Mouse (Mus musculus) mature B cell (primary cell): Measurements from ENCODE around the gene Gm16442.
"Not testable (repeated sequence)": the region's sequence is repeated elsewhere in the genome, so short reads cannot be mapped to it uniquely, and the experiment has no call there.

Experiments
- in situ Hi-C: fragments of 300-500 bp; cut with MboI; formaldehyde crosslinking; loops from 2 replicates; pipeline ENCODE4 v1.14.3; 2019

The Gm16442 gene

GRCm38 (mm10) chr7:20122479-20122878 is at the start of gene Gm16442:
TSS of gene Gm16442 (minus strand) at chr7:20122579.
- in situ Hi-C loops, result not testable (repeated sequence)

DNA sequence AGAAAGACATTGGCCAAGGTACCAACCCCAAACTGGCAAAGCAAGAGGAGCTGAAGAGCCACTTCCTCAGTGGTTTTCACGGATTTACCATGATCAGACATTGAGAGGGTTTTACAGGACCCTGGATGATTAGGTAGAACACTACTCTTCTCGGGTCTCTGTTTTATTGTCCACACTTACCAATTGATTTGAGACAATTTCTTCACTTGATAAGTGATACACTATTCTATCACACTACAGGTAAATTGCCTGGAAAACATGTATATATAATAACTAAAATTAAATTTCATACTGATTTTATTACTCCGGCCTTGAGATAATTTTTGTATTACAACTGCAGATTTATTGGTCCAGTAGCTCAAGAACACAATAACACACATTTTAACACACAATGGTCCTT is 45.9 kb upstream of the Gm16442 start, which contains the start of gene Vmn1r94:
Vmn1r94 (minus strand) TSS at position 101 of the 400 bp plus-strand sequence.
- in situ Hi-C loops, result not testable (repeated sequence)

DNA sequence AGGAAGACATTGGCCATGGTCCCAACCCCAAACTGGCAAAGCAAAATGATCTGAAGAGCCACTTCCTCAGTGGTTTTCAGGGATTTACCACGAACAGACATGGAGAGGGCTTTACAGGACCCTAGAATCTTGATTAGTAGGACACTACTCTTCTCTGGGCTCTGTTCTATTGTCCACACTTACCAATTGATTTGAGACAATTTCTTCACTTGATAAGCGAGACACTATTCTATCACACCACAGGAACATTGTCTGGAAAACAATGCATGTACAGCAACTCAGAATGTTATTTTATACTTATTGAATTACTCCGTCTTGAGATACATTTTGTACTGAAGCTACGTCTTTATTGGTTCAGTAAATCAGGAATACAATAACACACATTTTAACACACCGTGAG is 16.6 kb upstream of the Gm16442 start, which contains the start of gene Vmn1r93:
Vmn1r93 (minus strand) TSS at position 101 of the 400 bp plus-strand sequence.
- in situ Hi-C loops, result not testable (repeated sequence)

- in situ Hi-C loops, result not testable (repeated sequence)
These were observed 23.0 kb downstream of the Gm16442 start, which contains the start of gene Vmn1r91 for GRCm38 (mm10) chr7:20099380-20099779. TSS of gene Vmn1r91 (plus strand) at chr7:20099680.

DNA sequence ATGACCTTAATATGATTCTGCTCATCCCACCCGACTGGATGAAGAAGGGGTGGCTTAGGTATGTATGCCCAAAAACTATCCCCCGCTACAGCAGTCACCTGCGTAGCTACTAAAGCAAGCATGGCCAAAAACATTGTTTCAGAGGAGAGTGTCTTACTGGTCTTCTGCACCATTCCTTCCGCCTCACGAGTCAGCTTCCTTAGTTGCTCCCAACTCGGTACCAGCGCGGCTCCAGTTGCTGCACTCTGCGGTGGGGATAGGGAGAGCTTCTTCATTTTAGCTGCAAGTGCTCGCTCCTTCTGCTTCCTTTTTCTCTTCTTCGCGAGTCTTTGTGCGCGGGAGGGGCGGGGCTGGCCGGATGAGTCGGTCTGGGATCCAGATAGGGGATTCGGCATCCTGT is 44.3 kb downstream of the Gm16442 start:
- in situ Hi-C loops, result not testable (repeated sequence)
